Comparison of ENCODE assay signal across 19 mouse cellular contexts in the genomic region with DNA sequence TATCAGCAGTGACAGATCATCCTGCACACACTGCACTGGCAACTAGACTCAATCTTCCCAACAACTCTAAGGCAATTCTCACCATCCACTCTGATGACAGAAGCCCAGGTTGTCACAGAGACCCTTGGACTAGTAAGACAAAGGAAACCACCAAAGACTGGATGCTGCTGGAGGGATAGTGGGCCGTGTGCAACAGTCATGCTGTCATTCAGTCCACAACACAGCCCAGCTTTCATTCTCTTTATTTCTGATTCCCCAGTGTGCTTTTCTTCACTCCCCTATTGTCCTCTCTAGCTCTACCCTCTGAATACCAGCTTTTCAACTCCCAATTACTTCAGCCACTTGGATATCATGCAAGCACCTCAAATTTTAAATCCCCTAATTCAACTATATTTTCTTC. TPM values are rescaled to one million over a fixed set of nuclear protein-coding genes. Genes with fewer than 3 reads are reported as not detected.
DNase-seq lines count a peak whose midpoint lies in the region; ATAC-seq and TF ChIP-seq lines count a peak whose summit lies in the region.
"Had no signal": no experiment of that assay in that cellular context is flagged by ENCODE, and none has a peak within 500 bp of the region (broad histone marks: within the 10 kb centered on the region; RNA-seq: fewer than 3 reads in every experiment).

No protein-coding gene starts in this region.

- H3K4me2 ChIP-seq in forebrain, embryonic 12.5 days: no peak overlapping the region
- no peak overlapping the region for H3K4me2 ChIP-seq in neural tube, embryonic 14.5 days (ENCODE audit: low read depth, low read length)
- H3K4me2 ChIP-seq: heart, embryonic 13.5 days; liver, embryonic 12.5 days; neural tube, embryonic 13.5 days; stomach, embryonic 15.5 days had no signal

- no peaks in the 10 kb centered on the region for H3K27me3 ChIP-seq in forebrain, embryonic 12.5 days
- H3K27me3 ChIP-seq in midbrain, embryonic 10.5 days (ENCODE audit: low read depth, poor library complexity, severe bottlenecking): no peaks in the 10 kb centered on the region
- no peaks in the 10 kb centered on the region for H3K27me3 ChIP-seq in neural tube, embryonic 14.5 days (ENCODE audit: control insufficient read depth, insufficient read depth, low read length)
- H3K27me3 ChIP-seq: CH12.LX; heart, embryonic 13.5 days; liver, embryonic 12.5 days; neural tube, embryonic 13.5 days; stomach, embryonic 15.5 days had no signal

- TF ChIP-seq CTCF in lung, adult 2 months (IDR thresholded peaks at IDR 0.05; ENCODE audit: insufficient read depth, low read length): no peak

- DNase-seq in embryo, embryonic 10 days (ENCODE audit: low spot score): peak; percentile 55
- no peak for DNase-seq in embryo, embryonic 9.5 days (ENCODE audit: extremely low spot score)
- peak; percentile 44 for DNase-seq in midbrain, embryonic 10.5 days (ENCODE audit: low spot score)
- no peak for DNase-seq in MN1 (ENCODE audit: low spot score)
- no peak for DNase-seq in retina, embryonic 14.5 days (ENCODE audit: low spot score)
- no peak for DNase-seq in lung, adult 2 months
- DNase-seq: cerebellum, adult 11 months; kidney, adult 18-20 months; kidney, postnatal 36 days had no signal

- ATAC-seq in forebrain, embryonic 12.5 days (ENCODE audit: low FRiP score): peak; percentile 63
- peak; percentile 10; the same call in 1 of the 2 replicates for ATAC-seq in neural tube, embryonic 14.5 days (ENCODE audit: low read depth)
- ATAC-seq: activated CD4-positive, CD25-positive, alpha-beta regulatory T cell, adult 4 months; liver, embryonic 12.5 days; lung, postnatal 0 days had no signal

- no peak overlapping the region for H3K4me3 ChIP-seq in forebrain, embryonic 12.5 days (replicated peaks)
- no peak overlapping the region for H3K4me3 ChIP-seq in midbrain, embryonic 10.5 days
- H3K4me3 ChIP-seq in neural tube, embryonic 14.5 days (ENCODE audit: low read depth, low read length): no peak overlapping the region
- H3K4me3 ChIP-seq in lung, adult 2 months (replicated peaks; ENCODE audit: extremely low read depth, low read depth, low read length): no peak overlapping the region
- H3K4me3 ChIP-seq: heart, embryonic 13.5 days; limb, embryonic 10.5 days; liver, embryonic 12.5 days; neural tube, embryonic 13.5 days; stomach, embryonic 15.5 days had no signal

- TF ChIP-seq POLR2A in lung, adult 2 months (IDR thresholded peaks at IDR 0.05; ENCODE audit: borderline replicate concordance, extremely low read depth, low read depth, low read length): no peak

- no peak overlapping the region for H3K9ac ChIP-seq in forebrain, embryonic 12.5 days
- no peak overlapping the region for H3K9ac ChIP-seq in neural tube, embryonic 14.5 days (replicated peaks; ENCODE audit: low read depth, low read length)
- H3K9ac ChIP-seq: heart, embryonic 13.5 days; liver, embryonic 12.5 days; neural tube, embryonic 13.5 days; stomach, embryonic 15.5 days had no signal

- H3K9me3 ChIP-seq in forebrain, embryonic 12.5 days: no peaks in the 10 kb centered on the region
- no peaks in the 10 kb centered on the region for H3K9me3 ChIP-seq in midbrain, embryonic 10.5 days (replicated peaks)
- H3K9me3 ChIP-seq in neural tube, embryonic 14.5 days (ENCODE audit: control insufficient read depth, low read length): no peaks in the 10 kb centered on the region
- H3K9me3 ChIP-seq: heart, embryonic 13.5 days; limb, embryonic 10.5 days; liver, embryonic 12.5 days; neural tube, embryonic 13.5 days; stomach, embryonic 15.5 days had no signal

- peak overlapping the region; percentile 73; the same call in 1 of the 2 replicates for H3K27ac ChIP-seq in forebrain, embryonic 12.5 days
- H3K27ac ChIP-seq in midbrain, embryonic 10.5 days (replicated peaks): peak overlapping the region; percentile 72
- no peak overlapping the region for H3K27ac ChIP-seq in neural tube, embryonic 14.5 days (ENCODE audit: low read depth, low read length)
- H3K27ac ChIP-seq: heart, embryonic 13.5 days; limb, embryonic 10.5 days; liver, embryonic 12.5 days; neural tube, embryonic 13.5 days; stomach, embryonic 15.5 days had no signal

- H3K4me1 ChIP-seq in forebrain, embryonic 12.5 days: peaks cover 15% of the 10 kb centered on the region
- peaks cover 20% of the 10 kb centered on the region for H3K4me1 ChIP-seq in midbrain, embryonic 10.5 days
- no peaks in the 10 kb centered on the region for H3K4me1 ChIP-seq in neural tube, embryonic 14.5 days (ENCODE audit: control insufficient read depth, insufficient read depth, low read length)
- no peaks in the 10 kb centered on the region; the same call in 1 of the 2 replicates for H3K4me1 ChIP-seq in lung, adult 2 months (ENCODE audit: control insufficient read depth, insufficient read depth, low read length)
- H3K4me1 ChIP-seq: heart, embryonic 13.5 days; limb, embryonic 10.5 days; liver, embryonic 12.5 days; stomach, embryonic 15.5 days had no signal

- H3K36me3 ChIP-seq in forebrain, embryonic 12.5 days (replicated peaks): peaks cover 23% of the 10 kb centered on the region
- peaks cover 42% of the 10 kb centered on the region for H3K36me3 ChIP-seq in midbrain, embryonic 10.5 days
- peaks cover 3% of the 10 kb centered on the region; the same call in 1 of the 2 replicates for H3K36me3 ChIP-seq in neural tube, embryonic 14.5 days (ENCODE audit: control insufficient read depth, insufficient read depth, low read length)
- H3K36me3 ChIP-seq: stomach, embryonic 15.5 days had no signal

- 8% methylated on average over 1 of the region's 1 CpGs for WGBS in forebrain, embryonic 12.5 days
- WGBS in midbrain, embryonic 10.5 days: 24% methylated on average over 1 of the region's 1 CpGs
- 10% methylated on average over 1 of the region's 1 CpGs for WGBS in neural tube, embryonic 14.5 days
- WGBS in lung, adult 2 months: 65% methylated on average over 1 of the region's 1 CpGs

RNA-seq across cellular contexts. Expression of a gene that starts 24.9 kb away (rescaled TPM):
- 464 and 515 TPM in 2 replicates for polyA plus RNA-seq in forebrain, embryonic 12.5 days (2016; fragmentation: Nextera tagmentation; extraction: Ambion mirVana)
- 207 and 256 TPM in 2 replicates for polyA plus RNA-seq in midbrain, embryonic 10.5 days (2016; fragmentation: Nextera tagmentation; extraction: Ambion mirVana)
- polyA plus RNA-seq in neural tube, embryonic 14.5 days (2014; fragmentation: Nextera tagmentation; extraction: Ambion mirVana): 96.8 and 116 TPM in 2 replicates
- polyA plus RNA-seq in lung, adult 2 months (2012; rRNA removed): 28.5 and 46.0 TPM in 2 replicates

RNA-seq across cellular contexts. Expression of a gene that starts 25.0 kb away (rescaled TPM):
- 2.3 and 3.0 TPM in 2 replicates for polyA plus RNA-seq in forebrain, embryonic 12.5 days (2016; fragmentation: Nextera tagmentation; extraction: Ambion mirVana)
- polyA plus RNA-seq in midbrain, embryonic 10.5 days (2016; fragmentation: Nextera tagmentation; extraction: Ambion mirVana): 1.8 and 2.4 TPM in 2 replicates
- 3.7 and 5.3 TPM in 2 replicates for polyA plus RNA-seq in neural tube, embryonic 14.5 days (2014; fragmentation: Nextera tagmentation; extraction: Ambion mirVana)
- 1.1 and 1.7 TPM in 2 replicates for polyA plus RNA-seq in lung, adult 2 months (2012; rRNA removed)
- polyA plus RNA-seq: activated CD4-positive, CD25-positive, alpha-beta regulatory T cell, adult 4 months had no signal

RNA-seq across cellular contexts. Expression of a gene that starts 47.8 kb away (rescaled TPM):
- polyA plus RNA-seq in forebrain, embryonic 12.5 days (2016; fragmentation: Nextera tagmentation; extraction: Ambion mirVana): 0.56 TPM in 1 of 2 replicates, not detected in the other
- 0.33 and 0.37 TPM in 2 replicates for polyA plus RNA-seq in midbrain, embryonic 10.5 days (2016; fragmentation: Nextera tagmentation; extraction: Ambion mirVana)
- polyA plus RNA-seq in neural tube, embryonic 14.5 days (2014; fragmentation: Nextera tagmentation; extraction: Ambion mirVana): 1.0 and 1.2 TPM in 2 replicates
- 0.33 TPM in 1 of 2 replicates, not detected in the other for polyA plus RNA-seq in lung, adult 2 months (2012; rRNA removed)
- polyA plus RNA-seq: activated CD4-positive, CD25-positive, alpha-beta regulatory T cell, adult 4 months; limb, embryonic 10.5 days; liver, embryonic 12.5 days; lung, postnatal 0 days had no signal

Comparison
In these comparisons a context has a peak if more than half of its experiments do, and no peak if none do; other contexts are left out.
1. DNase-seq: peak in embryo, embryonic 10 days (single experiment) and midbrain, embryonic 10.5 days (single experiment); none in embryo, embryonic 9.5 days (single experiment), MN1 (single experiment), retina, embryonic 14.5 days (single experiment) and lung, adult 2 months (single experiment).